Mouse (Mus musculus): ENCODE measurements around the gene Sqstm1.

Sqstm1 gene

GRCm38 (mm10) chr11:50210505-50211151 is at the start of gene Sqstm1, which contains the start of gene Mgat4b:
Gene Sqstm1, minus strand, starts transcription at chr11:50210827.
Gene Mgat4b, plus strand, starts transcription at chr11:50210890.
- DNase-seq, result peak; percentile 82

- no peak for DNase-seq
Observed at GRCm38 (mm10) chr11:50258310-50258709, 47.7 kb upstream of the Sqstm1 start.

- DNase-seq, result no peak
Observed at GRCm38 (mm10) chr11:50256615-50257014, 46.0 kb upstream of the Sqstm1 start.

GRCm38 (mm10) chr11:50254010-50254580 is 43.5 kb upstream of the Sqstm1 start:
- DNase-seq, result no peak

GRCm38 (mm10) chr11:50253393-50253792 is 42.8 kb upstream of the Sqstm1 start:
- no peak for DNase-seq

GRCm38 (mm10) chr11:50252684-50253265 is 42.1 kb upstream of the Sqstm1 start:
- DNase-seq, result no peak

- no peak for DNase-seq
Observed at GRCm38 (mm10) chr11:50252166-50252565, 41.5 kb upstream of the Sqstm1 start.

- no peak for DNase-seq
Observed at GRCm38 (mm10) chr11:50248473-50249171, 38.0 kb upstream of the Sqstm1 start.

GRCm38 (mm10) chr11:50245269-50245668 is 34.6 kb upstream of the Sqstm1 start:
- peak; percentile 52 for DNase-seq

GRCm38 (mm10) chr11:50243926-50244325 is 33.3 kb upstream of the Sqstm1 start:
- DNase-seq, result no peak

- no peak for DNase-seq
Observed at GRCm38 (mm10) chr11:50240235-50240911, 29.7 kb upstream of the Sqstm1 start.

GRCm38 (mm10) chr11:50238821-50239791 is 28.5 kb upstream of the Sqstm1 start:
- DNase-seq, result no peak

- peak; percentile 68 for DNase-seq
Observed at GRCm38 (mm10) chr11:50238324-50238723, 27.7 kb upstream of the Sqstm1 start, which contains the start of gene Ltc4s. Gene Ltc4s, minus strand, starts transcription at chr11:50238616.

GRCm38 (mm10) chr11:50236937-50237835 is 26.6 kb upstream of the Sqstm1 start:
- no peak for DNase-seq

- peak; percentile 92 for DNase-seq
Observed at GRCm38 (mm10) chr11:50236540-50236936, 25.9 kb upstream of the Sqstm1 start.

GRCm38 (mm10) chr11:50234606-50235005 is 24.0 kb upstream of the Sqstm1 start:
- no peak for DNase-seq

- DNase-seq, result no peak
Observed at GRCm38 (mm10) chr11:50233993-50234392, 23.4 kb upstream of the Sqstm1 start.

GRCm38 (mm10) chr11:50233022-50233421 is 22.4 kb upstream of the Sqstm1 start:
- DNase-seq, result no peak

GRCm38 (mm10) chr11:50231411-50231810 is 20.8 kb upstream of the Sqstm1 start:
- DNase-seq, result peak; percentile 91

- DNase-seq, result no peak
Observed at GRCm38 (mm10) chr11:50230481-50231304, 20.1 kb upstream of the Sqstm1 start.
